Mouse (Mus musculus) cerebellum, adult 2 months (tissue): ENCODE data around the gene Dusp9.

ENCODE experiments used
- CTCF ChIP-seq: fragments of 200-500 bp; IDR thresholded peaks from 2 replicates; pipeline ENCODE4 v1.5.1; 2011; ENCODE audit warnings: low read depth, mild to moderate bottlenecking, control low read depth, low read length, moderate library complexity, borderline replicate concordance; ENCODE audit not compliant: insufficient read depth
- POLR2A ChIP-seq: fragments of 200-500 bp; IDR thresholded peaks from 2 replicates; pipeline ENCODE4 v1.6.1; 2011; ENCODE audit warnings: low read length, control low read depth, borderline replicate concordance; ENCODE audit not compliant: insufficient read depth

GRCm38 (mm10) chrX:73601456-73601855, 37.8 kb upstream of the Dusp9 start:
- TF ChIP-seq CTCF = no peak
- no peak for TF ChIP-seq POLR2A
